Mouse (Mus musculus): ENCODE measurements at regions not wholly inside any gene's neighbourhood (a gene's known extent, or its start where the extent isn't known, plus 50 kb on each side); places are given as distances from the start of the nearest gene placed in this dataset.

DNA sequence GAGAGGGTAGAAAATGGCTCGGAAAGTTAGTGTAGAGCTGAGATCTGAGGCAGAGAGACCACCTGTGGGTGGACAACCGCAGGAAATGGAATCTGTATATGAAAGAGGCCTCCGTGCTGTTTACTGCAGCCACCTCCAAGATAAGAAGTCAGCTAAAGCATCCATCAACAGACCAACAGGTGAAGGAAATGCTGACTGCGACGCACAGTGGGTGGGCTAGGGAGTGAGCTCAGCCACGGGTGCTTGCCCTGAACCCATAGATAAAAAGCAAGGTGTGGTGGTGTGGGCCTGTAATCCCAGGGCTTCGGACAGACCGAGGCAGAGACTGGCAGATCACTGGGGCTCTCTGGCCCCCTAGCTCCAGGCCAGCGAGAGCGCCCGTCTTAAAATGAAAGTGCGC, 83.0 kb upstream of the Tle3 start:
- in situ Hi-C loops (cut with MboI; ENCODE audit: low pct_ligation_motif_present, low pct_unique_long_range_greater_than_20kb, low sequenced_read_pairs) = loop anchor here (25.0 kb wide), 1 partner anchor 227 kb away; no protein-coding TSS in a partner anchor
- TF ChIP-seq POLR2AphosphoS2 (IDR thresholded peaks at IDR 0.05; ENCODE audit: low read depth, low read length) (no peak), RCOR1 (conservative IDR thresholded peaks at IDR 0.05; ENCODE audit: low read depth, low read length) (no peak), MYC (IDR thresholded peaks at IDR 0.05; ENCODE audit: low read depth, low read length) (no peak), IRF4 (IDR thresholded peaks at IDR 0.05; ENCODE audit: low read depth, low read length) (no peak), SMC3 (IDR thresholded peaks at IDR 0.05; ENCODE audit: low read depth, low read length) (no peak), TBP (conservative IDR thresholded peaks at IDR 0.05; ENCODE audit: low read depth, low read length) (no peak), NRF1 (IDR thresholded peaks at IDR 0.05; ENCODE audit: low read depth, low read length) (no peak), NELFE (IDR thresholded peaks at IDR 0.05; ENCODE audit: low read depth, low read length) (no peak)
- H3K79me2 ChIP-seq (replicated peaks; ENCODE audit: control insufficient read depth, extremely low read depth, insufficient read depth, poor library complexity, severe bottlenecking) = no peaks in the 10 kb centered on the region
- no peak overlapping the region for H3K9ac ChIP-seq (ENCODE audit: insufficient read depth, low read depth)
- H3K27ac ChIP-seq (ENCODE audit: insufficient read depth, low read depth) = no peak overlapping the region
- dilution Hi-C loops (cut with MboI; ENCODE audit: extremely low pct_ligation_motif_present, extremely low pct_unique_long_range_greater_than_20kb, low sequenced_read_pairs) = no loop called here
- no peak for DNase-seq (ENCODE audit: extremely low read depth)
- no peak overlapping the region for H3K4me3 ChIP-seq (replicated peaks in 1 of 3; ENCODE audit: low read depth in 2 of 3, low read length in 2 of 3, poor library complexity in 1 of 3)
- no peaks in the 10 kb centered on the region for H3K27me3 ChIP-seq (replicated peaks)
- no peaks in the 10 kb centered on the region for H3K36me3 ChIP-seq (replicated peaks in 1 of 2; ENCODE audit: control insufficient read depth in 1 of 2, insufficient read depth in 1 of 2, low read length in 1 of 2)
- H3K4me1 ChIP-seq (ENCODE audit: control insufficient read depth in 1 of 2, insufficient read depth in 2 of 2) = no peaks in the 10 kb centered on the region
- no peak overlapping the region for H3K4me2 ChIP-seq (ENCODE audit: insufficient read depth, low read depth, poor library complexity, severe bottlenecking)
- peaks cover 3% of the 10 kb centered on the region for H3K9me3 ChIP-seq (replicated peaks; ENCODE audit: low read length)

DNA sequence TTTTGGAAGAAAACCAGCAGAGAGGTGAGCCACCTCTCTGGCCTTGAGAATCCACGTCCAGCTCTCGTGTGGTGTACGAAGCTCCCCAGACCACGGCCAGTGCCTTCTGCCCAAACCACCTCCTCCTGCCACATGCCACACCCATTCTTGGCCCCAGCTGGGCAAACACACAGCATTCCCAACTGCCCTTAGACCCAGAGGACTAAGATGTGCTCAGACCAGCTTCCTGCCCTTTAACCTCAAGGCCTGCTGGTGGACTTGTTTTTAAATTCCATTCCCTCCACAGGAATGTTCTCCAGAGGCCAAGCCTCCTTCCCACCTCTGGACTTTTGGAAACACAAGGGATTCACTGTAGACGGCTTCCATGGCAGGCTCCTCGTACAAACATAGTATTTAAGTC, 82.5 kb upstream of the Tle3 start:
- Histone ChIP-seq H3K36me3 (replicated peaks in 1 of 2; ENCODE audit: control insufficient read depth in 1 of 2, insufficient read depth in 1 of 2, low read length in 1 of 2) (no peaks in the 10 kb centered on the region), H3K4me2 (ENCODE audit: insufficient read depth, low read depth, poor library complexity, severe bottlenecking) (no peak overlapping the region), H3K9me3 (replicated peaks; ENCODE audit: low read length) (peaks cover 3% of the 10 kb centered on the region), H3K27ac (ENCODE audit: insufficient read depth, low read depth) (no peak overlapping the region), H3K4me1 (ENCODE audit: control insufficient read depth in 1 of 2, insufficient read depth in 2 of 2) (no peaks in the 10 kb centered on the region), H3K4me3 (replicated peaks in 1 of 3; ENCODE audit: low read depth in 2 of 3, low read length in 2 of 3, poor library complexity in 1 of 3) (no peak overlapping the region), H3K9ac (ENCODE audit: insufficient read depth, low read depth) (no peak overlapping the region), H3K79me2 (replicated peaks; ENCODE audit: control insufficient read depth, extremely low read depth, insufficient read depth, poor library complexity, severe bottlenecking) (no peaks in the 10 kb centered on the region), H3K27me3 (replicated peaks) (no peaks in the 10 kb centered on the region)
- TF ChIP-seq MAFK (IDR thresholded peaks at IDR 0.05; ENCODE audit: insufficient replicate concordance, low read length) (no peak), POLR2A (IDR thresholded peaks at IDR 0.05; ENCODE audit: low read depth, low read length) (no peak), ZC3H11A (IDR thresholded peaks at IDR 0.05; ENCODE audit: low read depth, low read length) (no peak), CHD2 (IDR thresholded peaks at IDR 0.05; ENCODE audit: low read length) (no peak), ETS1 (conservative IDR thresholded peaks at IDR 0.05; ENCODE audit: low read depth, low read length) (no peak), MAX (IDR thresholded peaks at IDR 0.05; ENCODE audit: low read length) (no peak), ZKSCAN1 (IDR thresholded peaks at IDR 0.05; ENCODE audit: borderline replicate concordance, low read depth, low read length) (no peak), USF1 (IDR thresholded peaks at IDR 0.05; ENCODE audit: low read depth, low read length) (no peak)
- in situ Hi-C loops (cut with MboI; ENCODE audit: low pct_ligation_motif_present, low pct_unique_long_range_greater_than_20kb, low sequenced_read_pairs) = loop anchor here (25.0 kb wide), 1 partner anchor 227 kb away; no protein-coding TSS in a partner anchor
- dilution Hi-C loops (cut with MboI; ENCODE audit: extremely low pct_ligation_motif_present, extremely low pct_unique_long_range_greater_than_20kb, low sequenced_read_pairs) = no loop called here
- no peak for DNase-seq (ENCODE audit: extremely low read depth)
